Mouse (Mus musculus) CH12.LX (cell line): ENCODE data around the gene Nlrp1a. TPM values are rescaled to one million over a fixed set of nuclear protein-coding genes. Genes with fewer than 3 reads are reported as not detected.

Experiments
- DNase-seq: peaks from one replicate; pipeline ENCODE4 v3.0.0-alpha.2; 2013; ENCODE audit errors: extremely low read depth
- H3K27ac ChIP-seq: 2 replicates; pipeline ENCODE4 v1.5.1; 2012; ENCODE audit warnings: low read depth, mild to moderate bottlenecking, control low read depth, moderate library complexity; ENCODE audit not compliant: insufficient read depth
- H3K27me3 ChIP-seq: replicated peaks from 2 replicates; pipeline ENCODE3; 2012; ENCODE audit warnings: inconsistent platforms
- H3K36me3 ChIP-seq, 2 experiments: replicated peaks in 1 of 2; 2 replicates each; pipeline versions ENCODE3 to v1.6.1; 2012; ENCODE audit warnings: inconsistent platforms in 1 of 2, low read length in 1 of 2, mild to moderate bottlenecking in 1 of 2, mixed read lengths in 1 of 2, moderate library complexity in 1 of 2; ENCODE audit not compliant: control insufficient read depth in 1 of 2, insufficient read depth in 1 of 2
- H3K4me1 ChIP-seq, 2 experiments: 2 replicates each; pipeline ENCODE4 v1.6.1; 2012; ENCODE audit warnings: inconsistent platforms in 1 of 2, moderate library complexity in 1 of 2; ENCODE audit not compliant: insufficient read depth in 2 of 2, control insufficient read depth in 1 of 2
- H3K4me2 ChIP-seq: 2 replicates; pipeline ENCODE4 v1.6.1; 2012; ENCODE audit warnings: low read depth, mild to moderate bottlenecking, control low read depth; ENCODE audit not compliant: poor library complexity, insufficient read depth, severe bottlenecking
- H3K4me3 ChIP-seq, 3 experiments: fragments of 150-350 bp in 1 of 3; sonication (generic) in 1 of 3; replicated peaks in 1 of 3; 2 replicates each; pipeline versions ENCODE3 to v1.5.1; 2011 to 2012; ENCODE audit warnings: low read depth in 2 of 3, low read length in 2 of 3, mild to moderate bottlenecking in 2 of 3, moderate library complexity in 2 of 3, control low read depth in 1 of 3, improper control_type of control experiment in 1 of 3, inconsistent platforms in 1 of 3, mixed read lengths in 1 of 3; ENCODE audit not compliant: poor library complexity in 1 of 3
- H3K79me2 ChIP-seq: replicated peaks from 2 replicates; pipeline ENCODE4 v1.6.1; 2012; ENCODE audit warnings: mild to moderate bottlenecking, moderate library complexity; ENCODE audit not compliant: control insufficient read depth, poor library complexity, insufficient read depth, severe bottlenecking; ENCODE audit errors: extremely low read depth
- H3K9ac ChIP-seq: 2 replicates; pipeline ENCODE4 v1.6.1; 2012; ENCODE audit warnings: low read depth, mild to moderate bottlenecking, control low read depth, moderate library complexity; ENCODE audit not compliant: insufficient read depth
- H3K9me3 ChIP-seq: replicated peaks from 2 replicates; pipeline ENCODE3; 2012; ENCODE audit warnings: low read length, inconsistent platforms, mixed read lengths
- CHD2 ChIP-seq: IDR thresholded peaks from 2 replicates; pipeline ENCODE4 v1.6.1; 2011; ENCODE audit warnings: low read length, improper control_type of control experiment
- EP300 ChIP-seq: IDR thresholded peaks from 2 replicates; pipeline ENCODE4 v1.6.1; 2011; ENCODE audit warnings: low read length, improper control_type of control experiment
- GABPA ChIP-seq: IDR thresholded peaks from 2 replicates; pipeline ENCODE4 v1.6.1; 2012; ENCODE audit warnings: low read depth, low read length, improper control_type of control experiment, inconsistent platforms; ENCODE audit not compliant: insufficient replicate concordance
- IRF4 ChIP-seq: IDR thresholded peaks from 2 replicates; pipeline ENCODE4 v1.6.1; 2014; ENCODE audit warnings: low read depth, mild to moderate bottlenecking, inconsistent platforms, low read length, improper control_type of control experiment
- JUN ChIP-seq: IDR thresholded peaks from 2 replicates; pipeline ENCODE4 v1.6.1; 2011; ENCODE audit warnings: low read depth, mild to moderate bottlenecking, low read length, improper control_type of control experiment, moderate library complexity; ENCODE audit not compliant: insufficient read depth
- JUND ChIP-seq: conservative IDR thresholded peaks from 2 replicates; pipeline ENCODE4 v1.6.1; 2011; ENCODE audit warnings: low read depth, low read length, improper control_type of control experiment
- MAFK ChIP-seq: IDR thresholded peaks from 2 replicates; pipeline ENCODE4 v1.6.1; 2011; ENCODE audit warnings: low read length, improper control_type of control experiment; ENCODE audit not compliant: insufficient replicate concordance
- MAZ ChIP-seq: IDR thresholded peaks from 2 replicates; pipeline ENCODE4 v1.6.1; 2012; ENCODE audit warnings: low read depth, mild to moderate bottlenecking, inconsistent platforms, low read length, improper control_type of control experiment, moderate library complexity
- MXI1 ChIP-seq: IDR thresholded peaks from 2 replicates; pipeline ENCODE4 v1.6.1; 2011; ENCODE audit warnings: mild to moderate bottlenecking, low read depth, low read length, improper control_type of control experiment
- MYC ChIP-seq: IDR thresholded peaks from 2 replicates; pipeline ENCODE4 v1.6.1; 2011; ENCODE audit warnings: low read depth, mild to moderate bottlenecking, improper control_type of control experiment, low read length
- NRF1 ChIP-seq: IDR thresholded peaks from 2 replicates; pipeline ENCODE4 v1.6.1; 2014; ENCODE audit warnings: low read depth, mild to moderate bottlenecking, inconsistent platforms, low read length, improper control_type of control experiment, moderate library complexity
- POLR2A ChIP-seq: IDR thresholded peaks from 2 replicates; pipeline ENCODE4 v1.6.1; 2011; ENCODE audit warnings: low read depth, mild to moderate bottlenecking, improper control_type of control experiment, low read length
- POLR2AphosphoS2 ChIP-seq: IDR thresholded peaks from 2 replicates; pipeline ENCODE4 v1.6.1; 2011; ENCODE audit warnings: low read depth, low read length, improper control_type of control experiment
- RAD21 ChIP-seq: IDR thresholded peaks from 2 replicates; pipeline ENCODE4 v1.6.1; 2011; ENCODE audit warnings: low read depth, mild to moderate bottlenecking, low read length, improper control_type of control experiment, moderate library complexity
- SIN3A ChIP-seq: IDR thresholded peaks from 2 replicates; pipeline ENCODE4 v1.6.1; 2012; ENCODE audit warnings: low read length, improper control_type of control experiment, inconsistent platforms
- SMC3 ChIP-seq: IDR thresholded peaks from 2 replicates; pipeline ENCODE4 v1.6.1; 2011; ENCODE audit warnings: low read depth, low read length, improper control_type of control experiment
- UBTF ChIP-seq: IDR thresholded peaks from 2 replicates; pipeline ENCODE4 v1.6.1; 2012; ENCODE audit warnings: low read depth, mild to moderate bottlenecking, inconsistent platforms, low read length, improper control_type of control experiment, moderate library complexity
- ZKSCAN1 ChIP-seq: IDR thresholded peaks from 2 replicates; pipeline ENCODE4 v1.6.1; 2012; ENCODE audit warnings: low read depth, inconsistent platforms, low read length, improper control_type of control experiment, borderline replicate concordance
- dilution Hi-C: fragments of 300-500 bp; cut with MboI; formaldehyde crosslinking; loops from 2 replicates; pipeline ENCODE4 v1.14.3; 2020; ENCODE audit warnings: low sequenced_read_pairs; ENCODE audit not compliant: extremely low pct_unique_long_range_greater_than_20kb, extremely low pct_ligation_motif_present
- in situ Hi-C: fragments of 300-500 bp; cut with MboI; formaldehyde crosslinking; loops from 3 replicates; pipeline ENCODE4 v1.14.3; 2019; ENCODE audit warnings: low sequenced_read_pairs, low pct_ligation_motif_present, low pct_unique_long_range_greater_than_20kb, mixed read lengths
- polyA plus RNA-seq: library from polyadenylated mRNA; unstranded; fragments of >175 nt; gene quantifications from 2 replicates; pipeline ENCODE4 v1.2.1, GENCODE M21; 2012; ENCODE audit warnings: low read depth; ENCODE audit not compliant: insufficient read length
- total RNA-seq, 2 experiments: library from RNA; depleted of rRNA; stranded (reverse); fragments of 300-350 nt in 1 of 2; fragments of >200 nt in 1 of 2; gene quantifications; 2 replicates each; pipeline ENCODE4 v1.2.3; 2012 to 2014

Gene Nlrp1a
- total and polyA plus RNA-seq, 3 experiments = 0.34 to 2.6 (median 1.5) TPM

DNA sequence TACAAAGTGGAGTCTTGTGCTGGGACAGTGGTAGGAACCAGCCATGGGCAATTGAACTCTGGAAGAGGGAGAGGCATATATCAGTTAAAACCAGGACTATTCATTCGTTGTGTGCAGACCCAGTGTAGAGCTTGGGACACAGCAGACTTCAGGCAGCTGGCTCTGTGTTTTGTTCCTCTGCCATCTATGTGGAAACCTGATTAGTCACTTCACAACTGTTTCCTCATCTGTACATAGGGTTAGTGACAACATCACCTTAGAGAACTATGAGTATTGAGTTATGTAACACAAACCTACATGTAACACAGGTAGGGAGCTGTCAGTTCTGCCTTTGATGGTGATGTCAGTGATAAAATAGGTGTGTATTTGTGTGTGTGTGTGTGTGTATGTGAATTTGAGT lies 19.6 kb upstream of the Nlrp1a start:
- H3K27ac ChIP-seq = no peak overlapping the region
- H3K9ac ChIP-seq = no peak overlapping the region
- no peak for DNase-seq
- H3K4me1 ChIP-seq = peaks cover 4 to 9% of the 10 kb centered on the region in 2 experiments; a peak in 3 of 4 replicates
- no peaks in the 10 kb centered on the region for H3K79me2 ChIP-seq
- no peak overlapping the region for H3K4me2 ChIP-seq
- in situ Hi-C loops (no loop called here), dilution Hi-C loops (no loop called here)
- H3K4me3 ChIP-seq = no peak overlapping the region
- no peaks in the 10 kb centered on the region for H3K27me3 ChIP-seq
- TF ChIP-seq POLR2AphosphoS2 (no peak), POLR2A (no peak), EP300 (no peak), CHD2 (no peak), ZKSCAN1 (no peak), UBTF (no peak), MYC (no peak), GABPA (no peak), MAZ (no peak), RAD21 (no peak)
- H3K36me3 ChIP-seq = no peaks in the 10 kb centered on the region
- no peaks in the 10 kb centered on the region for H3K9me3 ChIP-seq

DNA sequence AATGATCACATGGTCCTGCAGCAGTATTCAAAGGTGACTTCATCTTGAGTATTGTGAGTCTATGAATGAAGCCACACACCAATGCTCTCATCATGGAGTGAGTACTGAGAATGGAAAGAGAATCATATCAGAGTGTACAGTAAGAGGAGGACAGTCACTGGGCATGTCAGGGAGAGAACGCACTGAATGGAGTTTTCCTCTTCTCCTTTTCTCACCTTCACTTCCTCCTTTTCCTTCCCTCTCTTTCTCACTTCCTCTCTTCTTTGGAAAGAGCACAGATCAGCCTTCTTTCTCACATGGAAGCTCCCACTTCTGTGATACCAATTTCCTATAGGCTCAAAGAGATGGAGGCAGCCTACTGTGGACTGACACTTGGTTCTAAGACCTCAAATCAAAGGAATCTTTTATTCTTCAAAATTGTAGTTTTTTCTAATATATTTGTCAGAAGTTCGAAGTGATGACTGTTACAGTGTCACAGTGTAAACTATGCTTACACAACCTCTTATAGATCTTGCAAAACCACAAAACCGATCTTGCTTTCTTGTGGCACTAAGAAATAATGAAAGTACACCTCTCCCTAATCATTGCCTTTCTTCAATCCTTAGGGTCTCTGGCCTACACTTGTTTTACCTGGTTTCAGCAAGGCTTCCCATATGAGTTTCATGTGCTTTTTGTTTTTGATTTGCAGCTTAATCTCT lies 15.1 kb upstream of the Nlrp1a start:
- dilution Hi-C loops (no loop called here), in situ Hi-C loops (no loop called here)
- peak; percentile 22 for DNase-seq
- no peak overlapping the region for H3K4me3 ChIP-seq
- H3K79me2 ChIP-seq = no peaks in the 10 kb centered on the region
- H3K36me3 ChIP-seq = no peaks in the 10 kb centered on the region
- TF ChIP-seq NRF1 (no peak), MXI1 (peak; percentile 39; the same call in 1 of the 2 replicates), SIN3A (no peak), EP300 (peak; percentile 85), POLR2A (no peak), MAFK (no peak), SMC3 (no peak), IRF4 (peak; percentile 67), RAD21 (no peak), JUN (no peak), JUND (no peak)
- peak overlapping the region; percentile 10; the same call in 1 of the 2 replicates for H3K4me2 ChIP-seq
- H3K9me3 ChIP-seq = no peaks in the 10 kb centered on the region
- H3K27ac ChIP-seq = no peak overlapping the region
- H3K27me3 ChIP-seq = no peaks in the 10 kb centered on the region
- H3K4me1 ChIP-seq = peaks cover 7 to 20% of the 10 kb centered on the region in 2 experiments; a peak in 3 of 4 replicates
- H3K9ac ChIP-seq = no peak overlapping the region
